Mouse (Mus musculus): ENCODE measurements around the gene Bag2. TPM values are rescaled to one million over a fixed set of nuclear protein-coding genes. Genes with fewer than 3 reads are reported as not detected.
A peak's percentile ranks its signal among the peaks of the same experiment; 100 is the strongest.
"Not testable (repeated sequence)": the region's sequence is repeated elsewhere in the genome, so short reads cannot be mapped to it uniquely, and the experiment has no call there.

The Bag2 gene
- polyA plus RNA-seq, 1 experiment from 2014 or later: 28.4 TPM

- 90% methylated on average over 7 of the region's 7 CpGs for WGBS
- Histone ChIP-seq H3K27ac (ENCODE audit: low read depth, low read length) (no peak overlapping the region), H3K36me3 (ENCODE audit: control insufficient read depth, insufficient read depth, low read length) (no peaks in the 10 kb centered on the region), H3K4me2 (replicated peaks; ENCODE audit: low read depth, low read length) (no peak overlapping the region), H3K4me1 (replicated peaks; ENCODE audit: control insufficient read depth, insufficient read depth, low read length) (no peaks in the 10 kb centered on the region; the same call in 1 of the 2 replicates), H3K27me3 (ENCODE audit: control insufficient read depth, insufficient read depth, low read length) (no peaks in the 10 kb centered on the region), H3K9me3 (ENCODE audit: control insufficient read depth, low read length) (no peaks in the 10 kb centered on the region), H3K9ac (ENCODE audit: low read depth, low read length) (no peak overlapping the region), H3K4me3 (ENCODE audit: low read depth, low read length) (no peak overlapping the region)
- DNase-seq (ENCODE audit: low spot score) (no peak), ATAC-seq (ENCODE audit: low FRiP score) (no peak)
Observed at GRCm38 (mm10) chr1:33755799-33756198, 1.8 kb downstream of the Bag2 start.

GRCm38 (mm10) chr1:33754965-33755735 lies 2.4 kb downstream of the Bag2 start:
- ATAC-seq (ENCODE audit: low FRiP score) (no peak), DNase-seq (ENCODE audit: low spot score) (no peak)
- no peak overlapping the region for H3K9ac ChIP-seq (ENCODE audit: low read depth, low read length)
- no peak overlapping the region for H3K27ac ChIP-seq (ENCODE audit: low read depth, low read length)
- no peak overlapping the region for H3K4me3 ChIP-seq (ENCODE audit: low read depth, low read length)
- H3K4me1 ChIP-seq (replicated peaks; ENCODE audit: control insufficient read depth, insufficient read depth, low read length): no peaks in the 10 kb centered on the region; the same call in 1 of the 2 replicates
- WGBS: 89% methylated on average over 21 of the region's 21 CpGs
- no peaks in the 10 kb centered on the region for H3K36me3 ChIP-seq (ENCODE audit: control insufficient read depth, insufficient read depth, low read length)
- no peaks in the 10 kb centered on the region for H3K9me3 ChIP-seq (ENCODE audit: control insufficient read depth, low read length)
- no peaks in the 10 kb centered on the region for H3K27me3 ChIP-seq (ENCODE audit: control insufficient read depth, insufficient read depth, low read length)
- H3K4me2 ChIP-seq (replicated peaks; ENCODE audit: low read depth, low read length): no peak overlapping the region

DNA sequence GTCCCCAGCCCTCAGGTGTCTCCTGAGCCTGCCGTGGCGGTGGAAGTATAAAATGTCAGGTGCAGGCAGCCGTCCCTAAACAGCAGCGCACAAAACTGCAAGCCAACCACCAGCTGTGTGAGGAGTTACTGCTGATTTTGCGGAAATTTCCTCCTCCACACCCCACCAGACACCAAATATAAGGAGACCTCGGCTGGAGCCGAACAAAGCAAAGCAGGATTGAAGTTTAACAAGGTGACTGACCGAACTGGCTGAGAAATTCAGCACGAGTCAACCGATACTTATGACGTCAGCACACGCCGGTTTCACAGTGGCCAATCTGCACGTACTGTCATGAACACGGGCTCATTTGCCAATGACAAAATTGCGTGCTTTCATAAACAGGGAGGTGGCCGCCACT lies 3.5 kb downstream of the Bag2 start:
- Histone ChIP-seq H3K27ac (ENCODE audit: low read depth, low read length) (no peak overlapping the region), H3K4me1 (replicated peaks; ENCODE audit: control insufficient read depth, insufficient read depth, low read length) (no peaks in the 10 kb centered on the region; the same call in 1 of the 2 replicates), H3K4me3 (ENCODE audit: low read depth, low read length) (no peak overlapping the region), H3K9ac (ENCODE audit: low read depth, low read length) (no peak overlapping the region), H3K9me3 (ENCODE audit: control insufficient read depth, low read length) (no peaks in the 10 kb centered on the region), H3K36me3 (ENCODE audit: control insufficient read depth, insufficient read depth, low read length) (no peaks in the 10 kb centered on the region), H3K4me2 (replicated peaks; ENCODE audit: low read depth, low read length) (no peak overlapping the region), H3K27me3 (ENCODE audit: control insufficient read depth, insufficient read depth, low read length) (no peaks in the 10 kb centered on the region)
- DNase-seq (ENCODE audit: low spot score) (no peak), ATAC-seq (ENCODE audit: low FRiP score) (no peak)
- WGBS: 92% methylated on average over 17 of the region's 17 CpGs

DNA sequence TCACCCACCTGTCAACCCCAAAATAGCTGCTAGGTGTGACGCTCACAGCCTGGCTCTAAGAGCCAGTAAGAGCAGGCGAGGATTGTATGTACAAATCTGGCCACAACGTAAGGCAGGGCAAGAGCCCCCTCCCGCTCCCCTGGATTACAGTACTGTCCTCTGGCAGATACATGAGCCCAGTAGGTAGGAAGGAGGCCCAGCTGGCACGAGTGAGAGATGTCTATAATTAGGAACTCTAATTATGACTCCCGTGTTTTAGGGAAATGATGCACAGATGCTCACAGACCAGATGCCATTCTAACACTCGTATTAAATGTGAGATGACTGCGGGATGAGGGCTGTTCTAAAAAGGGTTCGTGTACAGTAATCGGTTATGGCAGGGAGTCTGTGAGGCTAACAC lies 6.3 kb downstream of the Bag2 start:
- H3K4me1 ChIP-seq (replicated peaks; ENCODE audit: control insufficient read depth, insufficient read depth, low read length): no peaks in the 10 kb centered on the region
- H3K27me3 ChIP-seq (ENCODE audit: control insufficient read depth, insufficient read depth, low read length): no peaks in the 10 kb centered on the region
- no peak for DNase-seq (ENCODE audit: low spot score)
- 90% methylated on average over 10 of the region's 10 CpGs for WGBS
- no peaks in the 10 kb centered on the region for H3K9me3 ChIP-seq (ENCODE audit: control insufficient read depth, low read length)
- H3K4me2 ChIP-seq (replicated peaks; ENCODE audit: low read depth, low read length): no peak overlapping the region
- no peak overlapping the region for H3K4me3 ChIP-seq (ENCODE audit: low read depth, low read length)
- no peak for ATAC-seq (ENCODE audit: low FRiP score)
- H3K9ac ChIP-seq (ENCODE audit: low read depth, low read length): no peak overlapping the region
- no peaks in the 10 kb centered on the region for H3K36me3 ChIP-seq (ENCODE audit: control insufficient read depth, insufficient read depth, low read length)
- H3K27ac ChIP-seq (ENCODE audit: low read depth, low read length): no peak overlapping the region

GRCm38 (mm10) chr1:33749709-33750108 lies 7.9 kb downstream of the Bag2 start:
- WGBS: 87% methylated on average over 3 of the region's 4 CpGs
- not testable (repeated sequence) for H3K27me3 ChIP-seq (ENCODE audit: control insufficient read depth, insufficient read depth, low read length); DNase-seq (ENCODE audit: low spot score); H3K4me2 ChIP-seq (replicated peaks; ENCODE audit: low read depth, low read length); H3K4me3 ChIP-seq (ENCODE audit: low read depth, low read length); H3K4me1 ChIP-seq (replicated peaks; ENCODE audit: control insufficient read depth, insufficient read depth, low read length); H3K36me3 ChIP-seq (ENCODE audit: control insufficient read depth, insufficient read depth, low read length); H3K9ac ChIP-seq (ENCODE audit: low read depth, low read length); ATAC-seq (ENCODE audit: low FRiP score); H3K9me3 ChIP-seq (ENCODE audit: control insufficient read depth, low read length); H3K27ac ChIP-seq (ENCODE audit: low read depth, low read length)

GRCm38 (mm10) chr1:33749109-33749508 lies 8.5 kb downstream of the Bag2 start:
- DNase-seq (ENCODE audit: low spot score): no peak
- no peak for ATAC-seq (ENCODE audit: low FRiP score)
- Histone ChIP-seq H3K36me3 (ENCODE audit: control insufficient read depth, insufficient read depth, low read length) (no peaks in the 10 kb centered on the region), H3K4me1 (replicated peaks; ENCODE audit: control insufficient read depth, insufficient read depth, low read length) (no peaks in the 10 kb centered on the region), H3K9ac (ENCODE audit: low read depth, low read length) (no peak overlapping the region), H3K27ac (ENCODE audit: low read depth, low read length) (no peak overlapping the region), H3K27me3 (ENCODE audit: control insufficient read depth, insufficient read depth, low read length) (no peaks in the 10 kb centered on the region), H3K9me3 (ENCODE audit: control insufficient read depth, low read length) (no peaks in the 10 kb centered on the region), H3K4me3 (ENCODE audit: low read depth, low read length) (no peak overlapping the region), H3K4me2 (replicated peaks; ENCODE audit: low read depth, low read length) (no peak overlapping the region)
- WGBS: 95% methylated on average over 11 of the region's 11 CpGs

DNA sequence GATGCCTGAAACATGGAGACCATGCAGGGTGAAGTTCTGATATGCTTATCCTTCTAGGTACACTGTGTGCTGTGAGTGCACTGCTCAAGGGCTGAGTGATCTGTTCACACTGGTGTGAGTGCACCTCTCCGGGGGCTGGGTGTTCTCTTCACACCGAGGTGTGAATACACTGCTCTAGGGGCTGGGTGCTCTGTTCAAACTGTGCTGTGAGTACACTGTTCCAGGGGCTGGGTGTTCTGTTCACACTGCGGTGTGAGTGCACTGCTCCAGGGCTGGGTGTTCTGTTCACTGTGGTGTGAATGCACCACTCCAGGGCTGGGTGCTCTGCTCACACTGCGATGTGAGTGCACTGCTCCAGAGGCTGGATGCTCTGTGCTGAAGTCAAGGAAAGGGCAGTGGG lies 11.7 kb downstream of the Bag2 start:
- WGBS: 92% methylated on average over 4 of the region's 4 CpGs
- Histone ChIP-seq H3K9ac (ENCODE audit: low read depth, low read length) (no peak overlapping the region), H3K4me3 (ENCODE audit: low read depth, low read length) (no peak overlapping the region), H3K4me1 (replicated peaks; ENCODE audit: control insufficient read depth, insufficient read depth, low read length) (no peaks in the 10 kb centered on the region), H3K4me2 (replicated peaks; ENCODE audit: low read depth, low read length) (no peak overlapping the region), H3K36me3 (ENCODE audit: control insufficient read depth, insufficient read depth, low read length) (no peaks in the 10 kb centered on the region), H3K9me3 (ENCODE audit: control insufficient read depth, low read length) (no peaks in the 10 kb centered on the region), H3K27me3 (ENCODE audit: control insufficient read depth, insufficient read depth, low read length) (no peaks in the 10 kb centered on the region), H3K27ac (ENCODE audit: low read depth, low read length) (no peak overlapping the region)
- DNase-seq (ENCODE audit: low spot score) (no peak), ATAC-seq (ENCODE audit: low FRiP score) (no peak)

DNA sequence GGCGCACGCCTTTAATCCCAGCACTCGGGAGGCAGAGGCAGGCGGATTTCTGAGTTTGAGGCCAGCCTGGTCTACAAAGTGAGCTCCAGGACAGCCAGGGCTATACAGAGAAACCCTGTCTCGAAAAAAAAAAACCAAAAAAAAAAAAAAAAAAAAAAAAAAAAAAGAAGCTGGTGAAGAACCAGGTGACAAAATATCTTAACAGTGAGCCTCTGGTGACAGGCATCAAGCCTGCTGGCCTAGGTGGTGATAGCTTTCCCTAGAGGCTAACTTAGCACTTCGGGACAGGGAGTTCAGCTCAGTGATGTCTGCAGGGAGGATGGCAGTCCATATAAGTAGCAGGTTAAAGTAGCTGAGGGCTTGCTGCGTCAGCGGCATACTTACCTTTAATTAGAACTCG lies 12.8 kb downstream of the Bag2 start:
- not testable (repeated sequence) for H3K36me3 ChIP-seq (ENCODE audit: control insufficient read depth, insufficient read depth, low read length)

DNA sequence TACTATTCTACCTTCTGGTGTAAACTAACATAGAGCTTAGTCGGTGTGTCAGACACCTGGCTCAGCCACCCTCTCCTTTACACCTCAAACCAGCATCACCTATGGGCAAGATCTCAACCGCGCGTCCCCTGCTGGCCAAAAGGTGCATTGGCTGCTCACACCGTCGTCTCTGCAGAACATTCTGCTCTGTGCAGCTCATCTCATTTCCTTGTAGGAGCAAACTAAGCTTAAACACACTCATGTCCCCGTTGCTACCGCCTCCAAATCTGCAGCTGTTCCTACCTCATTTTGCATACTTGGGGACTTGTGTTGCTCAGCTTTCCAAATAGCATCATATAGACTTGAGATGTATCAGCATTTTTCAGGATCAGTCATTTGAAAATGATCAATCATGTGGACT lies 14.7 kb downstream of the Bag2 start:
- Histone ChIP-seq H3K4me2 (replicated peaks; ENCODE audit: low read depth, low read length) (no peak overlapping the region), H3K4me1 (replicated peaks; ENCODE audit: control insufficient read depth, insufficient read depth, low read length) (no peaks in the 10 kb centered on the region), H3K27ac (ENCODE audit: low read depth, low read length) (no peak overlapping the region), H3K9me3 (ENCODE audit: control insufficient read depth, low read length) (no peaks in the 10 kb centered on the region), H3K9ac (ENCODE audit: low read depth, low read length) (no peak overlapping the region), H3K27me3 (ENCODE audit: control insufficient read depth, insufficient read depth, low read length) (no peaks in the 10 kb centered on the region), H3K36me3 (ENCODE audit: control insufficient read depth, insufficient read depth, low read length) (0 out of 2 replicates have a peak, but pooled peaks cover 2% of the 10 kb centered on the region), H3K4me3 (ENCODE audit: low read depth, low read length) (no peak overlapping the region)
- ATAC-seq (ENCODE audit: low FRiP score): no peak
- DNase-seq (ENCODE audit: low spot score): peak; percentile 58
- WGBS: 20% methylated on average over 8 of the region's 8 CpGs

More for the DNA sequence above, 12.8 kb downstream of the Bag2 start:
- H3K4me3 ChIP-seq (ENCODE audit: low read depth, low read length); H3K4me1 ChIP-seq (replicated peaks; ENCODE audit: control insufficient read depth, insufficient read depth, low read length); H3K9me3 ChIP-seq (ENCODE audit: control insufficient read depth, low read length); H3K27ac ChIP-seq (ENCODE audit: low read depth, low read length); ATAC-seq (ENCODE audit: low FRiP score); H3K4me2 ChIP-seq (replicated peaks; ENCODE audit: low read depth, low read length); DNase-seq (ENCODE audit: low spot score); H3K27me3 ChIP-seq (ENCODE audit: control insufficient read depth, insufficient read depth, low read length); H3K9ac ChIP-seq (ENCODE audit: low read depth, low read length): not testable (repeated sequence)
- 90% methylated on average over 9 of the region's 9 CpGs for WGBS
